Mouse (Mus musculus) hindbrain, embryonic 16.5 days (tissue): ENCODE data around the gene Lrrk1. TPM values are rescaled to one million over a fixed set of nuclear protein-coding genes. Genes with fewer than 3 reads are reported as not detected.

ENCODE experiments used
- ATAC-seq: fragments of 200-750 bp; cut with Nextera tagmentation; 2 replicates; pipeline ENCODE4 v1.8.0; 2017; ENCODE audit warnings: moderate TSS enrichment, moderate library complexity
- H3K27ac ChIP-seq: fragments of 300-500 bp; sonication (generic); 2 replicates; pipeline ENCODE4 v1.5.1; 2014; ENCODE audit warnings: low read depth, mild to moderate bottlenecking, control low read depth, low read length, moderate library complexity
- H3K27me3 ChIP-seq: fragments of 300-500 bp; sonication (generic); replicated peaks from 2 replicates; pipeline ENCODE4 v1.6.1; 2014; ENCODE audit warnings: low read length; ENCODE audit not compliant: control insufficient read depth, insufficient read depth
- H3K36me3 ChIP-seq: fragments of 300-500 bp; sonication (generic); 2 replicates; pipeline ENCODE4 v1.6.1; 2014; ENCODE audit warnings: mild to moderate bottlenecking, low read length, moderate library complexity, mixed read lengths; ENCODE audit not compliant: control insufficient read depth, insufficient read depth
- H3K4me1 ChIP-seq: fragments of 300-500 bp; sonication (generic); 2 replicates; pipeline ENCODE4 v1.6.1; 2014; ENCODE audit warnings: low read depth, low read length; ENCODE audit not compliant: control insufficient read depth, insufficient read depth
- H3K4me2 ChIP-seq: fragments of 300-500 bp; sonication (generic); 2 replicates; pipeline ENCODE4 v1.6.1; 2014; ENCODE audit warnings: mild to moderate bottlenecking, low read length, control low read depth, moderate library complexity
- H3K4me3 ChIP-seq: fragments of 300-500 bp; sonication (generic); 2 replicates; pipeline ENCODE4 v1.5.1; 2014; ENCODE audit warnings: mild to moderate bottlenecking, low read length, control low read depth, moderate library complexity
- H3K9ac ChIP-seq: fragments of 300-500 bp; sonication (generic); 2 replicates; pipeline ENCODE4 v1.6.1; 2014; ENCODE audit warnings: low read depth, mild to moderate bottlenecking, control low read depth, low read length, moderate library complexity
- H3K9me3 ChIP-seq: fragments of 300-500 bp; sonication (generic); 2 replicates; pipeline ENCODE4 v1.6.1; 2014; ENCODE audit warnings: mild to moderate bottlenecking, low read length, moderate library complexity; ENCODE audit not compliant: control insufficient read depth
- WGBS: fragments of 180-500 bp; shearing (Covaris S2); extraction: QIAGEN DNeasy Blood & Tissue Kit; methylation state at CpG from one replicate; pipeline ENCODE4 v1.1.7; 2014; 5-methylcytosine and 5-hydroxymethylcytosine counted together
- polyA plus RNA-seq: library from polyadenylated mRNA; unstranded; fragments of >200 nt; fragmentation: Nextera tagmentation; extraction: Ambion mirVana; gene quantifications from 2 replicates; pipeline ENCODE4 v1.2.1, GENCODE M21; 2015

Gene Lrrk1
- polyA plus RNA-seq, 1 experiment from 2014 or later = 3.0 TPM

DNA sequence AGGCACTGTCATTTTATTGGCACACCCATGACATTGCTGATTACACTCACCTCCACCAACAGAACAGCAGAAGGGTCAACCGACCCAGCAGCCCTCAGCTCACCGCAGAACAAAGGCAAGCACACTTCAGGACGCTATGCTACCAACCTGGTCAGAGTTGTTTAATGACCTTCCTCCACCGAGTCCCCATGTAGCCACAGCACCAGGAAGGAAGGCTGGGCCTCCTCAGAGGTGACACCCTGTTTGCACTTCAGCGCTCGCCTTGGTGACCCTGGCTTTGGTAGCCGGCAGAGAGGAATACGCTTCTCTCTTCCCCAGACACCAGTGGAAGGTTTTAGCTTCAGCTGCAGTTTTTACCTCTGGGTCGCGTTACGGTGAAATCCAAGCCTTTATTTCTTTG is 38.5 kb downstream of the Lrrk1 start:
- 77% methylated on average over 11 of the region's 11 CpGs for WGBS
- Histone ChIP-seq H3K36me3 (no peaks in the 10 kb centered on the region), H3K27ac (no peak overlapping the region), H3K9ac (no peak overlapping the region), H3K9me3 (no peaks in the 10 kb centered on the region), H3K4me2 (no peak overlapping the region), H3K27me3 (no peaks in the 10 kb centered on the region), H3K4me1 (peaks cover 4% of the 10 kb centered on the region; the same call in 1 of the 2 replicates), H3K4me3 (no peak overlapping the region)
- no peak for ATAC-seq

DNA sequence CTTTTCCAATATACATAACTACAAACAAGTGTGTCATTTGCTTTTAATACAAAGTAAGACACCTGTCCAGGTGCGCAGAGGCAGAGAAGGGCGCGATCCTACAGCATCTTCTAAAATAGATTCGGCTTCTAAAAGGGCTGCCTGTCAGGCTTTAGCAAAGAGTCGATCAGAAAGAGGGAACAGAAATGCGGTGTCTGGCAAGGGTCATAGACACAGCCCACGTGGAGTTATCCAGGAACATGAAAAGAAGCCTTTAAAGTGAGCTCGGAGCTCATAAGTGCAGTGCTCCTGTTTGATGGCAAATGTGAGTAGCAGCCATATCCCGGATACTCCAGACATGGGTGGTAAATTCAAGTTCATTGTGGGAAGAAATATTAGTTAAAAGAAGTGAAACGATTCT is 39.6 kb downstream of the Lrrk1 start:
- ATAC-seq = no peak
- no peak overlapping the region for H3K9ac ChIP-seq
- 92% methylated on average over 10 of the region's 10 CpGs for WGBS
- no peak overlapping the region for H3K27ac ChIP-seq
- no peaks in the 10 kb centered on the region for H3K9me3 ChIP-seq
- no peak overlapping the region for H3K4me2 ChIP-seq
- no peaks in the 10 kb centered on the region for H3K27me3 ChIP-seq
- no peak overlapping the region for H3K4me3 ChIP-seq
- no peaks in the 10 kb centered on the region for H3K36me3 ChIP-seq
- peaks cover 4% of the 10 kb centered on the region; the same call in 1 of the 2 replicates for H3K4me1 ChIP-seq

DNA sequence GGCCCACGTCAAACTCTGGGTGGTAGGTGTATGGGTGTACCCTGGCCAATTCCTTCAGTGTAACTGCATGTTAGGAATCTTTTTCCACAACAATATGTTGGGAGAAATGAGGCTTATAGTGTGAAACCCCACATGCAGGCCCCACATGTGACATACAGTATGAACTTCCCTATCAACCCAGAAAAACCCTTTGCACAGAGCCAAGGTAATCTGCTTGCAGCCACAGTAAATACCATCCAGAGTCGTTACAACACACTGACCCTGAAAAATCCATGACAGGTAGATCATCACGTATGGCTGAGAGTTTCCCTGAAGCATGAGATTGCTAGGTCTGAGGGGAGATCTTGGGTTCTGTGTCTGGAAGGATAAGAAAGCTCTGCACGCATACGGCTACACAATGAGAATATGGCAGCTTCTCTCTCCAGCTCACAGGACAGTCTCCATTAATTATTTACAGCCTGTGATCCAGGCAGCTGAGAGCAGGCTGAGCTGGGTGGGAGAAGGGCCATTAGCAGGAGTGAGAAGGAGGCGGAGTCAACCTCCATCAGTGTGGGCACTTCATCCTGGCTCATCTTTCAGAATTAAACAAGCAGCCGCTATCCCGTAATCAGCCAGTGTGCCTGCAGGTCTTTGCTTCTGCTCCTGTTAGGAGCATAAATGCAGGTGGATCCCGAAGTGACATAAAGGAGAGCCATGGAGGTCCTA is 41.0 kb downstream of the Lrrk1 start:
- Histone ChIP-seq H3K27me3 (no peaks in the 10 kb centered on the region), H3K4me2 (0 out of 2 replicates have a peak overlapping the region, but pooled peaks have one; percentile 0), H3K9me3 (no peaks in the 10 kb centered on the region), H3K36me3 (no peaks in the 10 kb centered on the region), H3K4me3 (no peak overlapping the region), H3K4me1 (peaks cover 4% of the 10 kb centered on the region; the same call in 1 of the 2 replicates), H3K27ac (no peak overlapping the region), H3K9ac (no peak overlapping the region)
- peak; percentile 85 for ATAC-seq
- 41% methylated on average over 9 of the region's 9 CpGs for WGBS

DNA sequence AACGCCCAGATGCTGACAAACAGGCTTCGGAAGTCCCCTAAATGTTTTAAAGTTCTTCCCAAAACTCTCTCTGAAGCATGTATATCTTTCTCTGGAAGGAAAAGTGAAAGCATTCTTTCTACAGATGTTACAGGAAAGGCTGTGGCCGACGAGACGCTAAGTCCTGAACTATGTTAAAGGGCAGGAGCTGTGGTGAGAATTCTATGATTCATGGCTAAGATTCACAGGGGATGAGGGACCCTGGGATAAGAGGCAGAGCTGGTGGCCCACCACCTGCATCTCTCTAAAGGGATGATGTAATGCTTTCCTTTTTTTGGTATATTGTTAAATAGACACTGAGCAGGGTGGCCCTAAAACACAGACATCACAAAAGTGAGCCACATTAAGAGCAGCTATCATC is 44.8 kb downstream of the Lrrk1 start:
- no peak for ATAC-seq
- no peaks in the 10 kb centered on the region for H3K27me3 ChIP-seq
- no peak overlapping the region for H3K4me2 ChIP-seq
- no peak overlapping the region for H3K4me3 ChIP-seq
- no peak overlapping the region for H3K27ac ChIP-seq
- no peaks in the 10 kb centered on the region for H3K9me3 ChIP-seq
- peaks cover 4% of the 10 kb centered on the region; the same call in 1 of the 2 replicates for H3K4me1 ChIP-seq
- WGBS = 85% methylated on average over 5 of the region's 5 CpGs
- H3K9ac ChIP-seq = no peak overlapping the region
- no peaks in the 10 kb centered on the region for H3K36me3 ChIP-seq

DNA sequence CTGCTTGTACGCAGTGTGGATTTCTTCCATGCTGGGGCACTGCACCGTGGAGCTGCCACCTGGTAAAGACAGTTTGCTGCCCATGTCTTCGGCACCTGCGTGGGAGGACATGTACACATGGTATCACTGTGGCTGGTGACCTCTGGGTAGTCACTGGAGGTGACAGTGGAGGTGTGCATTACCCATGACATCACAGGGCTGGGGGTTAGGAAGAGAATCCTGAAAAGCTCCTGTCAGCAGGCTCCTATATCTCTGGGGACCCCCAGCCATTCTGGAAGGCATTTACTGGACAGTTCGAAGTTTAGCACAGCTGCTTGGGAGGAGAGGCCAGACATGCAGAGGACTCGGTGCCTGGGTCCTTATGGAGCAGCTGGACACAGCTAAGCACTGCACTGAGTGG is 45.3 kb downstream of the Lrrk1 start:
- WGBS = 80% methylated on average over 6 of the region's 6 CpGs
- H3K4me2 ChIP-seq = no peak overlapping the region
- H3K27ac ChIP-seq = no peak overlapping the region

DNA sequence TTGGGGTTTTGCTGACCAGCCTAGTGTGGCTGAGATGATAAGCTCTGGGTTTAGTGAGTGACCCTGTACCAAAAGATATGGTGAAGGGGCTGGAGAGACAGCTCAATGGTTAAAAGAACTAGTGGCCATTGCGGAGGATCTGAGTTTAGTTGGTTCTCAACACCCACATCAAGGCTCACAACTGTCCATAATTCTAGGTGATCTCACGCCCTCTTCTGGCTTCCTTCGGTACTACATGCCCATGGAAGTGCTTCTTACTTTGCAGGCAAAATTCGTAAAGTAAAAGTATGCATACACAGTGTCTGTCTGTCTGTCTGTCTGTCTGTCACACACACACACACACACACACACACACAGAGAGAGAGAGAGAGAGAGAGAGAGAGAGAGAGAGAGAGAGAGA is 45.8 kb downstream of the Lrrk1 start:
- WGBS = 44% methylated on average over 4 of the region's 4 CpGs

More for the DNA sequence above, 45.3 kb downstream of the Lrrk1 start:
- Histone ChIP-seq H3K27me3 (no peaks in the 10 kb centered on the region), H3K4me1 (peaks cover 4% of the 10 kb centered on the region; the same call in 1 of the 2 replicates), H3K9ac (peak overlapping the region; percentile 13; the same call in 1 of the 2 replicates), H3K36me3 (no peaks in the 10 kb centered on the region), H3K9me3 (no peaks in the 10 kb centered on the region), H3K4me3 (no peak overlapping the region)
- ATAC-seq = no peak

DNA sequence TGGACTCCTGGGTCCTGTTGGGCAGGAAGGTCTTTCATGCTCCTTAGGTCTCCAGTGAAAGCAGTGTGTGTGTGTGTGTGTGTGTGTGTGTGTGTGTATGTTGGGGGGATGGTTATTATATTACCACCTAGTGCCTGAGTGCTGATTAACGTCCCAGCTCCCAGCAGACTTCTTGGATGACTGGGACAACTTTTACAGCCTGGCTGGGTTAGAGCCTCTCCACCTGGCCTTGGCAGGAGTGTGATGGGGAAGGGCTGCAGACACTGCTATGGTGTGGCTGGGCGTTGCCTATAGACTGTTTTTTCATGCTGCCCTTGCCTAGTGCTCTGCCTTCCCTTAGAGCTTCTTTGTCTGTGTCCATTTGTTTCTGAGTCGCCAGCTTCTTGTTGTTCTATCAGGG is 48.1 kb downstream of the Lrrk1 start:
- Histone ChIP-seq H3K4me2 (no peak overlapping the region), H3K4me1 (no peaks in the 10 kb centered on the region), H3K36me3 (no peaks in the 10 kb centered on the region), H3K9me3 (no peaks in the 10 kb centered on the region), H3K27ac (no peak overlapping the region), H3K9ac (no peak overlapping the region), H3K27me3 (no peaks in the 10 kb centered on the region), H3K4me3 (no peak overlapping the region)
- no peak for ATAC-seq
- 61% methylated on average over 3 of the region's 3 CpGs for WGBS

More for the DNA sequence above, 45.8 kb downstream of the Lrrk1 start:
- H3K4me3 ChIP-seq = no peak overlapping the region
- no peaks in the 10 kb centered on the region for H3K36me3 ChIP-seq
- peaks cover 2% of the 10 kb centered on the region; the same call in 1 of the 2 replicates for H3K4me1 ChIP-seq
- H3K27ac ChIP-seq = no peak overlapping the region
- H3K4me2 ChIP-seq = no peak overlapping the region
- H3K9ac ChIP-seq = no peak overlapping the region; the same call in 1 of the 2 replicates
- no peak for ATAC-seq
- H3K27me3 ChIP-seq = no peaks in the 10 kb centered on the region
- no peaks in the 10 kb centered on the region for H3K9me3 ChIP-seq

DNA sequence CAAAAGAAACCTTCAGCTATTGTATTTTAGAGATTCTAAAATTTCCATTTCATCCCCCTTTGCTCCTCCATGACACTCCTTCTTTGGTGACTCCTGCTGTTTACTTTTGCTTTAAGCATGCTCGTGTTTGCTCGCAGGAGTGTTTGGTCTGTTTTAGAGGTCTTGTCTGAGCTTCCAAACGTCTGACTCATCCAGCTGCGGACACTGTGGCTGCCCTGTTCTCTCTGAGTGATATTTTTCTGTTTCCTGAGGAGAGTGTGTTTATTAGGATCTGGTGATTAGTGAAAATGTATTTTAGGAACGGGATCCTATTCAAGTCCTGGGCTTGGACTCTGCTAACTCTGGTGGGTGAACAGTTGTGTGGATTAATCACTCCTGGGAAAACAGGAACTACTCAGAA is 48.5 kb downstream of the Lrrk1 start:
- H3K27me3 ChIP-seq = no peaks in the 10 kb centered on the region
- H3K27ac ChIP-seq = no peak overlapping the region
- H3K4me3 ChIP-seq = no peak overlapping the region
- H3K9ac ChIP-seq = no peak overlapping the region
- H3K4me2 ChIP-seq = no peak overlapping the region
- H3K4me1 ChIP-seq = no peaks in the 10 kb centered on the region
- no peaks in the 10 kb centered on the region for H3K36me3 ChIP-seq
- ATAC-seq = no peak
- WGBS = 55% methylated on average over 5 of the region's 5 CpGs
- no peaks in the 10 kb centered on the region for H3K9me3 ChIP-seq

DNA sequence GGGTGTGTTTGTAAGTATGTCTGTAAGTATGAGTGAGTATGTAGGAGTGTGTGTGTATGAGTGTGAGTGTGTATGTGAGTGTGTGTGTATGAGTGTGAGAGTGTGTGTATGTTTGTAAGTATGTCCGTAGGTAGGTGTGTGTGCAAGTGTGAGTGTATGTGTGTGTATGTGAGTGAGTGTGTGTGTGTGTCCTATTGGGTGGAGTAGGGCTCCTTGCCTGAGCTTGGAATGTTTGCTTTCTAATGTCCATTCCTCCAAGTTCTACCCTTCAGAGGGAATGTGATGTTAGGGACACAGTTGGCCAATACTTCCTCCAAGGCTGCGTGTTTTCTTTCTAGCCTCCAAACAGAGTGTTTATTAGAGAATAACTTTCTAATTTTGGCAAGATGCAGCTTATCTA is 51.2 kb downstream of the Lrrk1 start:
- no peaks in the 10 kb centered on the region for H3K9me3 ChIP-seq
- ATAC-seq = no peak
- H3K9ac ChIP-seq = no peak overlapping the region
- no peak overlapping the region for H3K4me3 ChIP-seq
- H3K4me2 ChIP-seq = no peak overlapping the region
- WGBS = 89% methylated on average over 2 of the region's 2 CpGs
- no peak overlapping the region for H3K27ac ChIP-seq
- no peaks in the 10 kb centered on the region for H3K36me3 ChIP-seq
- H3K4me1 ChIP-seq = no peaks in the 10 kb centered on the region
- H3K27me3 ChIP-seq = no peaks in the 10 kb centered on the region
